Mouse (Mus musculus): ENCODE measurements at regions not wholly inside any gene's neighbourhood (a gene's known extent, or its start where the extent isn't known, plus 50 kb on each side); places are given as distances from the start of the nearest gene placed in this dataset.

DNA sequence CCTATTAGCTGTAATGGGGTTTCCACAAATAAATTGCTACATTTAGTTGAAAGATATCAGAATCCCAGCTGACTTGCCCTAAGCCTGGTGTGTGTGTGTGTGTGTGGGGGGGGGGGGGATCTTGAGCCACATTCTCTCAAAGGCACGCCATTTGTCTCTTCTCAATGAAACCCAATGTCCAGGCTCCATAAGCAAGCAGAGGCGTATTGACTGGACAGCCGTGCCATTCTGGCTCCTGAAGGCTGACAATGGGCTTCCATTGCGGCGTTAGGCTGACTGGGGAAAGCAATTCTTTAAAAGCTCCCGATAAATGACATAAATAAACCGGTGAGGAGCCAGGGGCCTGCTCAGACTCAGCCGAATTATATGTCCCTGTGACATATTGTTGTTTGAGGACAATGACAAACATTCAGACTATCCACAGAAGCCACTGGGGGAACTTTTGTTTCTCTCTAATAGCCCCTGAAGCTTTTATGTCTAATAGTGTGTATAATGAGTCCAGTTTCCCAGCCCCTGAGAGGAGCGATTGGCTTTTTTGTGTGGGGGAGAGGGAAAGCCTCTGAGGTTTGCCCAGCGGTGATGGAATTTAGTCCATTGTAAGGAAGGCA, 240.6 kb upstream of the Mphosph6 start:
- no peak for DNase-seq (ENCODE audit: low spot score)
- Histone ChIP-seq H3K4me3 (ENCODE audit: low read depth, low read length) (no peak overlapping the region), H3K4me2 (replicated peaks; ENCODE audit: low read depth) (no peak overlapping the region), H3K9me3 (ENCODE audit: control insufficient read depth, low read length) (no peaks in the 10 kb centered on the region), H3K27me3 (ENCODE audit: control insufficient read depth, insufficient read depth, low read length) (no peaks in the 10 kb centered on the region), H3K9ac (ENCODE audit: low read length) (no peak overlapping the region), H3K4me1 (replicated peaks; ENCODE audit: control insufficient read depth, insufficient read depth) (no peaks in the 10 kb centered on the region), H3K27ac (replicated peaks) (no peak overlapping the region), H3K36me3 (ENCODE audit: control insufficient read depth, insufficient read depth, low read length) (no peaks in the 10 kb centered on the region)
- WGBS: 60% methylated on average over 10 of the region's 10 CpGs
- TF ChIP-seq CTCF (IDR thresholded peaks at IDR 0.05; ENCODE audit: low read depth) (no peak), EP300 (optimal IDR thresholded peaks at IDR 0.05) (no peak)
- no peak for ATAC-seq (ENCODE audit: low FRiP score, low TSS enrichment)

GRCm38 (mm10) chr8:118041253-118041652, 239.5 kb upstream of the Mphosph6 start:
- ATAC-seq (ENCODE audit: low FRiP score, low TSS enrichment) (no peak), DNase-seq (ENCODE audit: low spot score) (no peak)
- Histone ChIP-seq H3K36me3 (ENCODE audit: control insufficient read depth, insufficient read depth, low read length) (no peaks in the 10 kb centered on the region), H3K9ac (ENCODE audit: low read length) (no peak overlapping the region), H3K9me3 (ENCODE audit: control insufficient read depth, low read length) (no peaks in the 10 kb centered on the region), H3K27ac (replicated peaks) (no peak overlapping the region), H3K4me3 (ENCODE audit: low read depth, low read length) (no peak overlapping the region), H3K4me1 (replicated peaks; ENCODE audit: control insufficient read depth, insufficient read depth) (no peaks in the 10 kb centered on the region), H3K4me2 (replicated peaks; ENCODE audit: low read depth) (no peak overlapping the region), H3K27me3 (ENCODE audit: control insufficient read depth, insufficient read depth, low read length) (no peaks in the 10 kb centered on the region)
- TF ChIP-seq CTCF (IDR thresholded peaks at IDR 0.05; ENCODE audit: low read depth) (no peak), EP300 (optimal IDR thresholded peaks at IDR 0.05) (no peak)
- whole genome bisulfite sequencing: 71% methylated on average over 6 of the region's 6 CpGs

DNA sequence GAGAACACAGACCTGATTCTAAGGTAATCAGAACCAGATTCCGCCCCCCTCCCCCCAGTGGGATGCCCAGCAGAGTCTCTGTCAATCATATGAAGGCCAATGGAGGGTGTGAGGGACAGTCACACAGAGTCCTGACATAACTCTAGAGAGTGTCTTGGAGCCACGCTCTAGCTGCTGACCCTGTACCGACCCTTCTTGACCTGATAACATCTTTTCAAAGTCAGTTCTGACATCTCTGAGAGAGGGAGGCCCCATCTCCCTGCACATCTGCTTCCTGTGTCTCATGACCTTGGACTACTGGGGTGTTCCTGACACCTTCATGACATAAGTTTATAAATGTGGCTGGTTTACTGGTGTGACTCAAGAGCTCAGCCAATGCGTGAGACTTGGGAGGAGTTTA, 236.1 kb upstream of the Mphosph6 start:
- no peak overlapping the region for H3K27ac ChIP-seq (replicated peaks)
- no peak overlapping the region for H3K4me3 ChIP-seq (ENCODE audit: low read depth, low read length)
- no peaks in the 10 kb centered on the region for H3K9me3 ChIP-seq (ENCODE audit: control insufficient read depth, low read length)
- H3K27me3 ChIP-seq (ENCODE audit: control insufficient read depth, insufficient read depth, low read length): no peaks in the 10 kb centered on the region
- no peak for TF ChIP-seq EP300 (optimal IDR thresholded peaks at IDR 0.05)
- no peak for TF ChIP-seq CTCF (IDR thresholded peaks at IDR 0.05; ENCODE audit: low read depth)
- ATAC-seq (ENCODE audit: low FRiP score, low TSS enrichment) (no peak), DNase-seq (ENCODE audit: low spot score) (no peak)
- no peak overlapping the region for H3K4me2 ChIP-seq (replicated peaks; ENCODE audit: low read depth)
- no peak overlapping the region for H3K9ac ChIP-seq (ENCODE audit: low read length)
- WGBS: 55% methylated on average over 4 of the region's 4 CpGs
- H3K36me3 ChIP-seq (ENCODE audit: control insufficient read depth, insufficient read depth, low read length): no peaks in the 10 kb centered on the region
- H3K4me1 ChIP-seq (replicated peaks; ENCODE audit: control insufficient read depth, insufficient read depth): no peaks in the 10 kb centered on the region

GRCm38 (mm10) chr8:118034051-118034450, 232.3 kb upstream of the Mphosph6 start:
- 64% methylated on average over 13 of the region's 13 CpGs for WGBS
- no peak overlapping the region for H3K27ac ChIP-seq (replicated peaks)
- H3K4me2 ChIP-seq (replicated peaks; ENCODE audit: low read depth): no peak overlapping the region
- no peak for DNase-seq (ENCODE audit: low spot score)
- H3K4me1 ChIP-seq (replicated peaks; ENCODE audit: control insufficient read depth, insufficient read depth): no peaks in the 10 kb centered on the region
- ATAC-seq (ENCODE audit: low FRiP score, low TSS enrichment): no peak
- no peaks in the 10 kb centered on the region for H3K9me3 ChIP-seq (ENCODE audit: control insufficient read depth, low read length)
- H3K27me3 ChIP-seq (ENCODE audit: control insufficient read depth, insufficient read depth, low read length): no peaks in the 10 kb centered on the region
- H3K4me3 ChIP-seq (ENCODE audit: low read depth, low read length): no peak overlapping the region
- TF ChIP-seq CTCF (IDR thresholded peaks at IDR 0.05; ENCODE audit: low read depth): no peak
- TF ChIP-seq EP300 (optimal IDR thresholded peaks at IDR 0.05): no peak
- no peak overlapping the region for H3K9ac ChIP-seq (ENCODE audit: low read length)
- H3K36me3 ChIP-seq (ENCODE audit: control insufficient read depth, insufficient read depth, low read length): no peaks in the 10 kb centered on the region

- H3K36me3 ChIP-seq (ENCODE audit: control insufficient read depth, insufficient read depth, low read length): no peaks in the 10 kb centered on the region
- no peak overlapping the region for H3K9ac ChIP-seq (ENCODE audit: low read length)
- 60% methylated on average over 6 of the region's 6 CpGs for WGBS
- no peak for ATAC-seq (ENCODE audit: low FRiP score, low TSS enrichment)
- no peak for DNase-seq (ENCODE audit: low spot score)
- H3K4me3 ChIP-seq (ENCODE audit: low read depth, low read length): no peak overlapping the region
- no peak overlapping the region for H3K27ac ChIP-seq (replicated peaks)
- H3K9me3 ChIP-seq (ENCODE audit: control insufficient read depth, low read length): no peaks in the 10 kb centered on the region
- no peaks in the 10 kb centered on the region for H3K4me1 ChIP-seq (replicated peaks; ENCODE audit: control insufficient read depth, insufficient read depth)
- H3K27me3 ChIP-seq (ENCODE audit: control insufficient read depth, insufficient read depth, low read length): no peaks in the 10 kb centered on the region
- no peak for TF ChIP-seq CTCF (IDR thresholded peaks at IDR 0.05; ENCODE audit: low read depth)
- TF ChIP-seq EP300 (optimal IDR thresholded peaks at IDR 0.05): no peak
- H3K4me2 ChIP-seq (replicated peaks; ENCODE audit: low read depth): no peak overlapping the region
Measured at GRCm38 (mm10) chr8:118031406-118031805, 229.7 kb upstream of the Mphosph6 start.

DNA sequence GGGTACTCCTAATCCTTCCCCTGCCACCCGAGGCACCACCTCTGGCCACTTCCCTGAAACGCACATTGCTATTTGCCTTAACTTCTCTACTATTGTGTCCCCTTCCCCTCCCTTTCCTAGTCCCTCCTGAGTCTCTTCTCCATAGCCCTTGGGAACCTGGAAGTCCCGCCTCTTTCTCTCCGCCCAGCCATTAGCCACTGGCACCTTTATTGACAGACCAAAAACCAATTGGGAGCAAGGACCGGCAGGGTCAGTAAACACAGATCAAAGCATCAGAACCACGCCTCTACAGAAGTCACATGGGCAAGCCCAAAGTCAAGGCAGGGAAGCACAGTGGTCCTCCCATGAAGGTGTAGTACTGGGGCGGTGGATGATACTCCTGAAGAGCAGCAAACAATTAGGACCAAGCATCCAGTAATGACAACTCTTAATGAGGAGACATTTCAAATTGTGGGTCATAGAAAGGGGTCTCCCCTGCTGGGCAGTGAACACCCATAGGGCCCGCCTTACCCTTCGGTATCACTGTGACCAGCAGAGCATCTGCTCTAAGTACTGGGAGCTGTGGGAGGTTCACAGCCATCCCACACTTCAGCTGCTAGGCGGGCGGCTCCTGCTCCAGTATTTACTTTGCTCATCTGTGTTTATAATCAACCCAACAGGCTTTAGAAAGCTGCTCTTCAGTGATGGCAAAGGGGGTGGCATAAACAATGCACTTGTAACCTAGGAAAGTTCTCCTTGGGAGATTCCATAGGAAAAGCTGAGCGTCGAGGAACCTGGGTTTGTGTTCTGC, 226.5 kb upstream of the Mphosph6 start:
- Histone ChIP-seq H3K27ac (replicated peaks) (no peak overlapping the region), H3K4me3 (ENCODE audit: low read depth, low read length) (no peak overlapping the region), H3K9ac (ENCODE audit: low read length) (no peak overlapping the region), H3K4me2 (replicated peaks; ENCODE audit: low read depth) (no peak overlapping the region), H3K4me1 (replicated peaks; ENCODE audit: control insufficient read depth, insufficient read depth) (no peaks in the 10 kb centered on the region), H3K9me3 (ENCODE audit: control insufficient read depth, low read length) (no peaks in the 10 kb centered on the region), H3K27me3 (ENCODE audit: control insufficient read depth, insufficient read depth, low read length) (no peaks in the 10 kb centered on the region), H3K36me3 (ENCODE audit: control insufficient read depth, insufficient read depth, low read length) (no peaks in the 10 kb centered on the region)
- 82% methylated on average over 13 of the region's 13 CpGs for WGBS
- ATAC-seq (ENCODE audit: low FRiP score, low TSS enrichment): no peak
- no peak for TF ChIP-seq EP300 (optimal IDR thresholded peaks at IDR 0.05)
- no peak for TF ChIP-seq CTCF (IDR thresholded peaks at IDR 0.05; ENCODE audit: low read depth)
- no peak for DNase-seq (ENCODE audit: low spot score)
